ENCODE assay signal across 10 mouse cellular contexts in genomic region chr1:158554020-158554505, GRCm38 (mm10).
DNase-seq lines count a peak whose midpoint lies in the region; ATAC-seq lines count a peak whose summit lies in the region.
"Had no signal": no experiment of that assay in that cellular context is flagged by ENCODE, and none has a peak within 500 bp of the region (broad histone marks: within the 10 kb centered on the region; RNA-seq: fewer than 3 reads in every experiment).

No protein-coding gene starts in this region.

- peaks cover 27% of the 10 kb centered on the region for H3K4me1 ChIP-seq in heart, embryonic 13.5 days
- H3K4me1 ChIP-seq in hindbrain, embryonic 11.5 days (replicated peaks; ENCODE audit: control insufficient read depth, insufficient read depth, low read length) = peaks cover 13% of the 10 kb centered on the region
- H3K4me1 ChIP-seq in midbrain, embryonic 13.5 days (replicated peaks) = peaks cover 40% of the 10 kb centered on the region

- peak overlapping the region; percentile 63 for H3K4me2 ChIP-seq in heart, embryonic 13.5 days
- peak overlapping the region; percentile 19; the same call in 1 of the 2 replicates for H3K4me2 ChIP-seq in hindbrain, embryonic 11.5 days (replicated peaks; ENCODE audit: low read depth, low read length)
- H3K4me2 ChIP-seq in midbrain, embryonic 13.5 days (replicated peaks) = peak overlapping the region; percentile 10; the same call in 1 of the 2 replicates

- H3K27me3 ChIP-seq in heart, embryonic 13.5 days (replicated peaks) = no peaks in the 10 kb centered on the region
- H3K27me3 ChIP-seq in hindbrain, embryonic 11.5 days (ENCODE audit: control insufficient read depth, insufficient read depth, low read length) = no peaks in the 10 kb centered on the region
- H3K27me3 ChIP-seq in midbrain, embryonic 13.5 days = no peaks in the 10 kb centered on the region
- H3K27me3 ChIP-seq: CH12.LX had no signal

- peak overlapping the region; percentile 81 for H3K27ac ChIP-seq in heart, embryonic 13.5 days (replicated peaks)
- H3K27ac ChIP-seq in hindbrain, embryonic 11.5 days (ENCODE audit: low read depth, low read length) = peak overlapping the region; percentile 37; the same call in 1 of the 2 replicates
- H3K27ac ChIP-seq in midbrain, embryonic 13.5 days = peak overlapping the region; percentile 61

- WGBS in heart, embryonic 13.5 days = 15% methylated on average over 6 of the region's 6 CpGs
- WGBS in hindbrain, embryonic 11.5 days = 7% methylated on average over 6 of the region's 6 CpGs
- WGBS in midbrain, embryonic 13.5 days = under 1% methylated on average over 6 of the region's 6 CpGs

- no peaks in the 10 kb centered on the region for H3K36me3 ChIP-seq in heart, embryonic 13.5 days
- H3K36me3 ChIP-seq in hindbrain, embryonic 11.5 days (ENCODE audit: control insufficient read depth, insufficient read depth, low read length) = no peaks in the 10 kb centered on the region
- peaks cover 6% of the 10 kb centered on the region; the same call in 1 of the 2 replicates for H3K36me3 ChIP-seq in midbrain, embryonic 13.5 days

- peak; percentile 19; the same call in 1 of the 2 replicates for ATAC-seq in heart, embryonic 13.5 days (ENCODE audit: extremely low read depth, insufficient number of reproducible peaks, low FRiP score, low TSS enrichment)
- peak; percentile 67 for ATAC-seq in hindbrain, embryonic 11.5 days (ENCODE audit: low FRiP score)
- ATAC-seq in midbrain, embryonic 13.5 days = peak; percentile 85
- no peak for ATAC-seq in CD4-positive, CD25-positive, alpha-beta regulatory T cell, adult 4 months

- H3K9me3 ChIP-seq in heart, embryonic 13.5 days = no peaks in the 10 kb centered on the region
- H3K9me3 ChIP-seq in hindbrain, embryonic 11.5 days (ENCODE audit: control insufficient read depth, low read length) = no peaks in the 10 kb centered on the region
- H3K9me3 ChIP-seq in midbrain, embryonic 13.5 days = no peaks in the 10 kb centered on the region

- no peak for DNase-seq in heart, adult 11 months
- peak; percentile 64 for DNase-seq in embryo, embryonic 11 days
- DNase-seq in hindbrain, embryonic 11.5 days (ENCODE audit: low spot score) = peak; percentile 40
- DNase-seq in thymus, postnatal 4 days = no peak
- DNase-seq in thymus, postnatal 36 days = no peak
- DNase-seq: kidney, adult 18-20 months had no signal

- peak overlapping the region; percentile 67; the same call in 1 of the 2 replicates for H3K9ac ChIP-seq in heart, embryonic 13.5 days
- 0 out of 2 replicates have a peak overlapping the region, but pooled peaks have one; percentile 11 for H3K9ac ChIP-seq in hindbrain, embryonic 11.5 days (ENCODE audit: low read depth, low read length)
- peak overlapping the region; percentile 44; the same call in 1 of the 2 replicates for H3K9ac ChIP-seq in midbrain, embryonic 13.5 days (replicated peaks)

- H3K4me3 ChIP-seq in heart, embryonic 13.5 days = peak overlapping the region; percentile 42
- no peak overlapping the region for H3K4me3 ChIP-seq in hindbrain, embryonic 11.5 days (ENCODE audit: low read depth, low read length)
- H3K4me3 ChIP-seq in midbrain, embryonic 13.5 days (replicated peaks) = no peak overlapping the region

Comparison
In these comparisons a context has a peak if more than half of its experiments do, and no peak if none do; other contexts are left out.
1. H3K4me2 ChIP-seq: peak in every context shown above with its lines; median percentile 63 in heart, embryonic 13.5 days; 19 in hindbrain, embryonic 11.5 days; 10 in midbrain, embryonic 13.5 days.
2. H3K9ac ChIP-seq: peak in every context shown above with its lines; median percentile 67 in heart, embryonic 13.5 days; 44 in midbrain, embryonic 13.5 days; 11 in hindbrain, embryonic 11.5 days.
3. DNase-seq: peak in embryo, embryonic 11 days (single experiment) and hindbrain, embryonic 11.5 days (single experiment); none in heart, adult 11 months (single experiment), thymus, postnatal 4 days (single experiment) and thymus, postnatal 36 days (0 of 2).
4. Peak in every context shown above with its lines, with median percentiles within 50 percentile points of each other: H3K27ac ChIP-seq.